Mouse (Mus musculus) midbrain, embryonic 13.5 days (tissue): ENCODE results near the gene Kcnma1. TPM values are rescaled to one million over a fixed set of nuclear protein-coding genes. Genes with fewer than 3 reads are reported as not detected.

Experiments used
- ATAC-seq: fragments of 200-750 bp; cut with Nextera tagmentation; 2 replicates; pipeline ENCODE4 v1.8.0; 2017; ENCODE audit warnings: mild to moderate bottlenecking, moderate TSS enrichment, moderate library complexity
- H3K27ac ChIP-seq: fragments of 300-500 bp; sonication (generic); 2 replicates; pipeline ENCODE4 v1.5.1; 2015; ENCODE audit warnings: inconsistent platforms, mild to moderate bottlenecking, moderate library complexity
- H3K27me3 ChIP-seq: fragments of 300-500 bp; sonication (generic); 2 replicates; pipeline ENCODE4 v1.6.1; 2015; ENCODE audit warnings: mild to moderate bottlenecking, inconsistent platforms
- H3K36me3 ChIP-seq: fragments of 300-500 bp; sonication (generic); 2 replicates; pipeline ENCODE4 v1.6.1; 2015; ENCODE audit warnings: mild to moderate bottlenecking, inconsistent platforms
- H3K4me1 ChIP-seq: fragments of 300-500 bp; sonication (generic); replicated peaks from 2 replicates; pipeline ENCODE4 v1.6.1; 2015; ENCODE audit warnings: inconsistent platforms
- H3K4me2 ChIP-seq: fragments of 300-500 bp; sonication (generic); replicated peaks from 2 replicates; pipeline ENCODE4 v1.6.1; 2015; ENCODE audit warnings: moderate library complexity, mild to moderate bottlenecking, inconsistent platforms
- H3K4me3 ChIP-seq: fragments of 300-500 bp; sonication (generic); replicated peaks from 2 replicates; pipeline ENCODE4 v1.5.1; 2015; ENCODE audit warnings: mild to moderate bottlenecking, inconsistent platforms
- H3K9ac ChIP-seq: fragments of 300-500 bp; sonication (generic); replicated peaks from 2 replicates; pipeline ENCODE4 v1.6.1; 2015; ENCODE audit warnings: mild to moderate bottlenecking, inconsistent platforms
- H3K9me3 ChIP-seq: fragments of 300-500 bp; sonication (generic); 2 replicates; pipeline ENCODE4 v1.6.1; 2016; ENCODE audit warnings: mild to moderate bottlenecking, inconsistent platforms
- WGBS: fragments of 180-500 bp; shearing (Covaris S2); methylation state at CpG from one replicate; pipeline ENCODE4 v1.1.7; 2015; 5-methylcytosine and 5-hydroxymethylcytosine counted together
- polyA plus RNA-seq: library from polyadenylated mRNA; unstranded; fragments of >200 nt; fragmentation: Nextera tagmentation; extraction: Ambion mirVana; gene quantifications from 2 replicates; pipeline ENCODE4 v1.2.1, GENCODE M21; 2015

Gene Kcnma1
- polyA plus RNA-seq, 1 experiment from 2014 or later = 8.1 TPM

DNA sequence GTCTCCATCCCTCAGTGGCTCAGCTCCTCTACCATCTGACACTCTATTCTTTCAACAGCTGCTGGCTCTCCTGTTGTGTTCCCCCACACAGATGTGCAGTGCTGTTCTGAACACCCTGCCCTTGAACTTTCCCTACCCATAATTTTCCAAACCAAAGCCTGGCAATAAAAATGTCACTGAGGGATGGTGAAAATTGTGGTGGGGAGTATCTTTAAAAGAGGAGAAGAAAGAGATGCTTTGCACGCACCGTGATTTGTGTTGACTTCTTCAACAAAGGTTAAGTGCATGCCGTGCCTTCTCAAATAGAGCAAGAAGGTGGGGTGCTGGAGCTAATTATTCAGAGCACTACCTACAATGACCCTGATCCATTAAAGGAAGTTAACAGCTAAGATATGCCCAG, 371.1 kb downstream of the Kcnma1 start:
- Histone ChIP-seq H3K9me3 (no peaks in the 10 kb centered on the region), H3K4me3 (no peak overlapping the region), H3K27ac (no peak overlapping the region), H3K4me1 (0 out of 2 replicates have a peak, but pooled peaks cover 7% of the 10 kb centered on the region), H3K4me2 (no peak overlapping the region), H3K9ac (no peak overlapping the region), H3K36me3 (no peaks in the 10 kb centered on the region), H3K27me3 (no peaks in the 10 kb centered on the region)
- no peak for ATAC-seq
- WGBS = 84% methylated on average over 3 of the region's 3 CpGs

DNA sequence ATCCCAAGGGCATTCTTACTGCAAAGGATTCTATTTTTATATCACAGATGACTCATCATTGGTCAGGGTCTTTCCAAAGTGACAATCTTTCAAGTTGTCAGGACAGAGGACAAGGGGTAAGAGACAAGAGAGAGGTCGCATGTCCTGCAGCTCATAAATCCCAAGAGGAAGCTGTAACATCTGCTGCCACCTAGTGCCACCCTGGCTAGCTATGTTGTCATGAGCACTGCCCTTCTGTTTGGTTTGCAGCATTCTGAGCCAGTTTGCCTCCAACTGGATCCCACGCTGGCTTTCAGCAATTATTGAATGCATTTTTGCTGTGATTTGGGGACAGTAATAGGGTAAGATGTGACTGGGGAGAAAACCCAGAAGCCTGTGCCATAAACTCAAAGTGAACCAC, 373.6 kb downstream of the Kcnma1 start:
- no peak overlapping the region for H3K9ac ChIP-seq
- peaks cover 15% of the 10 kb centered on the region; the same call in 1 of the 2 replicates for H3K4me1 ChIP-seq
- no peak overlapping the region for H3K27ac ChIP-seq
- H3K4me2 ChIP-seq = no peak overlapping the region
- H3K4me3 ChIP-seq = no peak overlapping the region
- H3K27me3 ChIP-seq = peaks cover 10% of the 10 kb centered on the region
- WGBS = 57% methylated on average over 2 of the region's 2 CpGs
- no peak for ATAC-seq
- no peaks in the 10 kb centered on the region for H3K36me3 ChIP-seq
- no peaks in the 10 kb centered on the region for H3K9me3 ChIP-seq

DNA sequence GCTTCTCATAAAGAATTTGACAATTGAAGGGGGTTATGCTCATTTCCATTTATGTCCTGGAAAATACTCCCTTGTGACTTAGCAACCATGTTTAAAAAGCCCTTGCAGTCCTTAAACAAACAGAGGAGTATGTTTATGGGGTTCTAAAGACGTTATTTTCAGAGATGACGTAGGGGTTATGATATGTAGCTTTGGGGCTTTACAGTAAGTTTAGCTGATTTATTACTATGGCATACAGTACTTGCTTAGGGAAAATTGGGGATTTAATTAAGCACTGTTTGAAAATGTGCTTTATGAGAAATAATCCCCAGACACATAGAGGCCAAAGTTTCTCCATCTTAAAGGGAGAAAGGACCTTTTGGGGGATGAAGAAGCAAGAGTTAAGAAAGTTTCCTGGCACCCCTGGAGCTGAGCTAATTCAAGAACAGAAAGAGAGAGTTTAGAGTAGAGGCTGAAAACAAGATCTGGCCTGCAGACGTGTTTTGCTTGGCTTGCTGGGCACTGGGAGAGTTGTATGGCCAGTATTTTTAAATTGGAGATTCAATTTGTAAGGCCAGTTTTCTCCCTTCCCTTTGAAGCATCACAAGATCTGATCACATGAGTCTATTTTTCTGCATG, 376.1 kb downstream of the Kcnma1 start:
- no peak for ATAC-seq
- 45% methylated on average over 3 of the region's 3 CpGs for WGBS
- H3K27ac ChIP-seq = no peak overlapping the region

DNA sequence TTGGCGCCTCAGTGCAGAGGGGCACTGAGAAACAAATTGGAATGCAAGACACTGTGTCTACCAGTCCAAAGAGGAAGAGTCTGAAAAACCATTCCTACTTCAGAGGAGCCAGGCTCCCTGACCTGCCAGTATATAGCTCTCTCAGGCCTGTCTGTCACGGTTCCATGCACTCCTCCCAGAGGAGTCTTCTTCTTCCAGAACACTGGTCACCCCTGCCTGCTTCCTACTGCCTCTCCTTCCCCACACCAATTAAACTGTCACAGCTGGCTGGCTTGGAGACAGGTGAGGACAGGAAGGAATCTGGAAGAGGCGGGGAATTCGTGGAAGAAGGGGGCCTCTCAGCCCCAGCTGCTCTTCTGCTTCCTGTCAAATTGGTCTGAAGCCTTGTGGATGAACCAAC, 378.4 kb downstream of the Kcnma1 start:
- 0 out of 2 replicates have a peak, but pooled peaks have one; percentile 30 for ATAC-seq
- H3K27ac ChIP-seq = peak overlapping the region; percentile 39; the same call in 1 of the 2 replicates
- H3K27me3 ChIP-seq = peaks cover 24% of the 10 kb centered on the region
- H3K4me3 ChIP-seq = no peak overlapping the region
- 42% methylated on average over 4 of the region's 4 CpGs for WGBS
- no peaks in the 10 kb centered on the region for H3K9me3 ChIP-seq
- no peaks in the 10 kb centered on the region for H3K36me3 ChIP-seq
- H3K9ac ChIP-seq = no peak overlapping the region
- no peak overlapping the region for H3K4me2 ChIP-seq
- H3K4me1 ChIP-seq = peaks cover 10% of the 10 kb centered on the region; the same call in 1 of the 2 replicates

More for the DNA sequence above, 376.1 kb downstream of the Kcnma1 start:
- no peak overlapping the region for H3K9ac ChIP-seq
- H3K36me3 ChIP-seq = no peaks in the 10 kb centered on the region
- no peak overlapping the region for H3K4me2 ChIP-seq
- H3K27me3 ChIP-seq = peaks cover 24% of the 10 kb centered on the region
- no peaks in the 10 kb centered on the region for H3K9me3 ChIP-seq
- H3K4me3 ChIP-seq = no peak overlapping the region
- peaks cover 10% of the 10 kb centered on the region; the same call in 1 of the 2 replicates for H3K4me1 ChIP-seq

DNA sequence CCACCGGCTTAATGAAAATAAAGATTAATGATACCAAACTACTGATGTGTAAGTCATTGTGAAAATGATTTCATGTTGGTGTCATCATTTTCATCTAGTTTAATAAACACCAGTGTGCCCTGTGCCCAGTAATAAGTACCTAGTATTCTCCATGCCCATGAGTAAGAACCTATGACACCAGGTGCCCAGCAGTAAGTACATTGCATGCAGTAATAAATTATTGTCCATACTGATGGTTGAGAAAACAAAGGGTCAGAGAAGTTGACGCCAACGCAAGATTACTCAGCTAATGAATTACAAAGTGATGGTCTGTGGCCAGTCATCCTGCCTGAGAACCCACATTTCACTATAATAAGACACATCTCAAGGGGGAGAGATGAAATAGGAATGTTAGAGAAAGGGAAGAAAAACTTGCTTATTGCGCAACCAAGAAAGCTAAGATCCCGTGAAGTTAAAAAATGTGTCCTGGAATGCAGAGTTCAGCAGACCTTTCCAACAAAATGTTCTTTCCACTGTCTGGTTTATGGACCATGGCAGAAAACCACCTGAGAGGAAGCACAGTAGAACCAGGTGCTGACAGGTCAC, 381.2 kb downstream of the Kcnma1 start:
- Histone ChIP-seq H3K27ac (no peak overlapping the region), H3K4me2 (no peak overlapping the region), H3K36me3 (no peaks in the 10 kb centered on the region), H3K4me1 (peaks cover 10% of the 10 kb centered on the region; the same call in 1 of the 2 replicates), H3K4me3 (no peak overlapping the region), H3K27me3 (peaks cover 24% of the 10 kb centered on the region), H3K9ac (no peak overlapping the region), H3K9me3 (no peaks in the 10 kb centered on the region)
- WGBS = 90% methylated on average over 5 of the region's 5 CpGs
- ATAC-seq = no peak

DNA sequence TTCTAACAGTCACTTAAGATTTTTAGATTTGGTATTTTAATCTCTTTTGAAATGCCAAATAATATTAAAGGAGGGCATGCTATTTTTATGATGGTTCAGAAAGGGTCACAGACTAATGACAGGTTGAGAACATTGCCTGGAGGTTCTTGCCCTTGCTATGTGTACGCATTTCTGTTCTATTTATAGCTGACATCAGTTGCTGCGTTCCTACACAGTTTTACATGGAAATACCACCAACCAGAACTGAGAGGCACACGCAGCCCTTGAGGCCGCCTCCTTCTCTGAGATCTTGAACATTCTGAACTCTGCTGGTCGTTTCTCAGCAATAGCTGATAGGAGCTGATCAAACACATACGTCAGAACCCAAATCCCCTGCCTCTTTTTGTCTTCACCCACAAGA, 387.4 kb downstream of the Kcnma1 start:
- 71% methylated on average over 6 of the region's 6 CpGs for WGBS
- Histone ChIP-seq H3K27ac (no peak overlapping the region), H3K4me2 (no peak overlapping the region), H3K4me1 (no peaks in the 10 kb centered on the region), H3K36me3 (no peaks in the 10 kb centered on the region), H3K9ac (no peak overlapping the region), H3K9me3 (no peaks in the 10 kb centered on the region), H3K4me3 (no peak overlapping the region), H3K27me3 (no peaks in the 10 kb centered on the region)
- ATAC-seq = no peak

DNA sequence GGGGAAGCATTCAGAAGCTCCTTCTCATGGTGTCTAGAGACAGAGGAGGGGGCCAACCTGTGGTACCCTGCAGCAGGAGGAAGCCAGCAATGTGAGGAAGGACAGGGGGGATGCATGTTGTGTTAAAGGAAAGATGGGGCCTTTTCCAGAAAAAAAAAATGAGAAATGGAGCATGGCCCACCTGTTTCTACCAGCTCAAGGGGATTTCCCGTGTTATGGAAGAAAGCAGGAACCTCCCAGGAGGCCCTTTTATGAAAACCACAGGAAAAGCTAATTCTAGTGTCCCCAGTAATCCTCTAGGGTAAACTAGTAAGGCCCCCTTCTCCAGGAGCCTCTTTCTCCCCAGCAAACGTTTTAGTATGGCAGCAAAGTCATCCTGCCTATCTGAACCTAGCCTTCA, 388.2 kb downstream of the Kcnma1 start:
- Histone ChIP-seq H3K4me2 (no peak overlapping the region), H3K27me3 (no peaks in the 10 kb centered on the region), H3K36me3 (no peaks in the 10 kb centered on the region), H3K9me3 (no peaks in the 10 kb centered on the region), H3K4me3 (no peak overlapping the region), H3K9ac (no peak overlapping the region), H3K4me1 (no peaks in the 10 kb centered on the region), H3K27ac (no peak overlapping the region)
- WGBS = 42% methylated on average over 2 of the region's 2 CpGs
- no peak for ATAC-seq

DNA sequence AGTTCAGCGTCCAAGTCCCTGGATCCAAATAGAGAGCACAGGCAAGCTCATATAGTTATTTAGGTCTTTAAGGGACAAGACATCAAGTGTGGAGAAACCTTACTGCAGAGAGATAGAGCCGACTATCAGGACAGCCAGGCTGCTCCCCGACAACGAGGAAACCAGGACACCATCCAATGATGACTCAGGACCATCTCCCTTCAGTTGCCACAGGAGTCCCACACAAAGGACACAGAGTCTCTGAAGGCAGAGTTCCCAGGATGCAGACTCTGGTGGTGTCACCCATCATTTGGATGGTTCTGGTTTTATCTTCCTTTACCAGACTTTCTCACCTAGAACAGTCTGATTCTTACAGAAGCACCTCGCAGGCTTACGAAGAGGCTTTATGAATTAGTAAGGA, 388.9 kb downstream of the Kcnma1 start:
- 98% methylated on average over 6 of the region's 6 CpGs for WGBS
- Histone ChIP-seq H3K9me3 (no peaks in the 10 kb centered on the region), H3K27ac (no peak overlapping the region), H3K36me3 (no peaks in the 10 kb centered on the region), H3K9ac (no peak overlapping the region), H3K4me1 (no peaks in the 10 kb centered on the region), H3K27me3 (no peaks in the 10 kb centered on the region), H3K4me2 (no peak overlapping the region), H3K4me3 (no peak overlapping the region)
- ATAC-seq = no peak

DNA sequence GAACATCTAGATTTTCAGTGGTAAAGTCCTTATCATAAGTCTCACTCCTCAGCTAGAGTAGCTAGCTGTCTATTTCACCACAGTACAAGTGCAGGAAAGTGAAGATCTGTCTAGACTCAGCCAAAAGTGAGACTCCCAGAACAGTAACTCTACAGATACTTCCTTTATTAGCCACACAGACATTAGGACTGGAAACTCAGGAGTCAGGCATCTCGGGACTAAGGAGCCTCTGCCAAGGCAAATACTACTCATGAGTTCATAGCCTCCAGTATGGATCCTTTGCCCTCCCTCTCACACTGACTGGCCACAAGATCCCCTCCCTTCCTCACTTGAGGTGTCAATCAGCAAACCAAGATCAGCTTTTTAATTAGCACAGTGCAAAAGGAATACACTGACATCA, 389.8 kb downstream of the Kcnma1 start:
- Histone ChIP-seq H3K4me1 (no peaks in the 10 kb centered on the region), H3K27ac (no peak overlapping the region), H3K27me3 (no peaks in the 10 kb centered on the region), H3K9me3 (no peaks in the 10 kb centered on the region), H3K9ac (no peak overlapping the region), H3K4me2 (no peak overlapping the region), H3K36me3 (no peaks in the 10 kb centered on the region), H3K4me3 (no peak overlapping the region)
- 84% methylated on average over 1 of the region's 1 CpGs for WGBS
- no peak for ATAC-seq

DNA sequence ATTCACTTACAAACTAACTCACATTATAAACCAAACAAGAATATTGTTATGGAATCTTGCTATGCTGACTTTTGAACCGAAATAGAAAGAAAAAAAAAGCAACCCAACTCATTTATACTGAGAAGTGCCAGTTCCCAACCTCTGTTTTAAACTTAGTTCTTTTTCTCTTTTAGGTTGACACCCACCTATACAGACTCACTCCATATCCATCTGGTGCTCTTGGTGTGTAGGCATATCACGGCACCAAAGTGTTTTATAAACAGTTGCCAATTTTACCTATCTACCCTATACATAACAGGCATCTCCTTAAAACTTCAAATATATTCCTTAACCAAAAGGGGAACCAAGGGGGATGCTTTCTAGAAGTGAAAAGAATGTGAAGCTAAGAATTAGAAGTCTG, 393.6 kb downstream of the Kcnma1 start:
- Histone ChIP-seq H3K36me3 (no peaks in the 10 kb centered on the region), H3K9me3 (no peaks in the 10 kb centered on the region), H3K27me3 (no peaks in the 10 kb centered on the region), H3K4me3 (no peak overlapping the region), H3K4me1 (no peaks in the 10 kb centered on the region), H3K27ac (no peak overlapping the region), H3K4me2 (no peak overlapping the region), H3K9ac (no peak overlapping the region)
- 91% methylated on average over 2 of the region's 2 CpGs for WGBS
- no peak for ATAC-seq

DNA sequence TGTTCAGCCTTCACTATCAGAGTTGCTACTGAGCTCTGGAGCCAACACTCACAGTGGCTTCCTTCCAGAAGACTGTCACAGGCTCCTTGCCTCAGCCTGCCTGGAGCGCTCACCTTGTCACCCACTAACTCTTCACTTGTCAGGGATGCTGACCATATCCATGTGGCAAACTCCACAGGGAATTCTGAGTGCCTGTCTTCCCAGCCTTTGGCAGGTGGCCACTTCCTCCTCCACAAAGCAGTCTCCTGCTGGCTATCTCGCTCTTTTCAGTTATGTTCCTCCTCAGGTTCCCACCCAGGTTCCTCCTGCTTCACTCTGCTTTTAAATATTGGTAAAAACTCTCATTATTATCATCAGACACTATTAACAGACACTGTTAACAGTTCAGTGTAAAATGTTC, 395.3 kb downstream of the Kcnma1 start:
- Histone ChIP-seq H3K4me1 (no peaks in the 10 kb centered on the region), H3K9me3 (no peaks in the 10 kb centered on the region), H3K4me2 (no peak overlapping the region), H3K9ac (no peak overlapping the region), H3K4me3 (no peak overlapping the region), H3K36me3 (no peaks in the 10 kb centered on the region), H3K27ac (no peak overlapping the region), H3K27me3 (no peaks in the 10 kb centered on the region)
- 77% methylated on average over 2 of the region's 2 CpGs for WGBS
- no peak for ATAC-seq

DNA sequence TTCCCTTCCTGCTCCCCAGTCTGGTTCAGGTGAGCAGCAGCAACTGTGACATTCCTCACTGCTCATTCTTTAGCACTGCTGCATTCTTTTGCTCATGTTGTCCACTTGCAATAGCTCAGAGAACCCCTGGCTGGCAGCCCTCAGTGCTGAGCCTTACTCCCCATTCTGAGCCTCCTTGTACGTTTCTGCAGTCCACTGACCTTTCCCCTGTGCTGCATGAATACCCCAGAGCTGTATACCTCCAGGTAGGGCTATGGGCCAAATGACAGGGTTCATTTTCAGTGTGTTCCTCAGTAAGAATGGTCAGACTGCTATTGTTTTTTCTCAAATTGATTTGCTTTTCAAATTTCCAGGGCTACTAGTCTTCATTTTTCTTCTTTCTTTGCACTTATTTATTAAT, 396.2 kb downstream of the Kcnma1 start:
- Histone ChIP-seq H3K9ac (no peak overlapping the region), H3K36me3 (no peaks in the 10 kb centered on the region), H3K27me3 (no peaks in the 10 kb centered on the region), H3K9me3 (no peaks in the 10 kb centered on the region), H3K4me1 (no peaks in the 10 kb centered on the region), H3K4me3 (no peak overlapping the region), H3K4me2 (no peak overlapping the region), H3K27ac (no peak overlapping the region)
- no peak for ATAC-seq
- WGBS = 60% methylated on average over 1 of the region's 1 CpGs

DNA sequence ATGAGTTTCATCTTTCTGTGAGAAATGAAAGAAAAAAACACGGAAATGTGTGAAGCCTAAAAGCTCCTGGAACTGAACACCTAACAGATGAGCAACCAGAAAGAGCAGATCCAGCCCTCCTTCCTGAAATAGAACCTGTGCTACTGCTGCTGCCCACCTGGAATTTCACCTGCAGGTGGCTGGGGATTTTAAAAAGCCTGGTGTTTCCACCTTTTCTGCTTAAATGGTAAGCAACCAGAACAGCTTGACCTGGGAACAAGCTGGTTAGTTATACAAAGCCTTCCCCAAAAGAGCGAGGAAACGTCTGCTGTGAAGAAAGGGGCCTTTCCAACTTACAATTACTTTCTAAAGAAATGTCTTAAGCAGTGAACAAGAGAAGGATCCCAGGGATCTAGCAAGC, 404.2 kb downstream of the Kcnma1 start:
- H3K27ac ChIP-seq = no peak overlapping the region
- no peak for ATAC-seq
- WGBS = 70% methylated on average over 3 of the region's 3 CpGs

More for the DNA sequence above, 404.2 kb downstream of the Kcnma1 start:
- no peak overlapping the region for H3K4me2 ChIP-seq
- 0 out of 2 replicates have a peak, but pooled peaks cover 4% of the 10 kb centered on the region for H3K27me3 ChIP-seq
- H3K9ac ChIP-seq = no peak overlapping the region
- no peaks in the 10 kb centered on the region for H3K36me3 ChIP-seq
- H3K9me3 ChIP-seq = no peaks in the 10 kb centered on the region
- H3K4me1 ChIP-seq = 0 out of 2 replicates have a peak, but pooled peaks cover 3% of the 10 kb centered on the region
- no peak overlapping the region for H3K4me3 ChIP-seq
